Mouse (Mus musculus) stomach, postnatal 0 days (tissue): Measurements from ENCODE around the gene Rell1.

ENCODE experiments used
- CTCF ChIP-seq: IDR thresholded peaks from 2 replicates; pipeline ENCODE4 v1.5.1; 2016; ENCODE audit warnings: antibody characterized with exemption, low read depth, mild to moderate bottlenecking, moderate library complexity
- EP300 ChIP-seq: optimal IDR thresholded peaks from 2 replicates; pipeline ENCODE3; 2016; ENCODE audit warnings: antibody characterized with exemption

DNA sequence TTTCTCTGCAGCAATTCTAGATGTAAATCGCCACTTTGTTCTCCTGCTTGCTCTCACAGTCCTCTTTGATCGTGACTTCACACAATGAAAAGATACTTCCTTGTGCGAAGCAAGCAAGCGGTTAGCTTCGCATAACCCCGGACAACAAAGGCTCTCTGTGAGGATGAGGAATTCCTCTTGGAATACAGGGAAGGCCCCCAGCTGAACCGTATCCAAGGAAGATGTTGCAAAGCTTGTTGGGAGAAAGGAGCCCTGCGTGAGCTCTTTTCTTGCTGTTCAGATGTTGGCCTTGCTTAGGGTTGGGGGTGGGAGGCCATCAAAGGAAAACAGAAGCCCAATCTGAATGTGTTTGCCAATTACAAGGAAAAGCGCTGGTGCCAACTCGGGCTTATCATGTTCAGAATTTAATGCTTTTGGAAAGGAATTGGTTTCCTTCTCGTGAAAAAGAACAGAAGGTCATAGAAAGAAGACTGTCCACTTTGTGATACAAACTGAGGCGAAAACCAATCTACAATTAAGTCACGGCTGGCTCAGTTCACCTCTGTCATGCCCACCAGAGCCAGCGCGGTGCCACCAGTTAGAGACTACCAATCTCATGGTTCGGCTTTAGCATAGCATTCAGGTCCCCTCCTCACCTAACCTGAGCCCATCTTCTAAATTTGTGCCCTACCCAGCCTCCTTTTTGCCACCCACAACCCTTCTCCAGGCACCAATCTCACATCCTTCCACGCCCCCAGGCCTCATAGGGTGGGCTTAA, 96.3 kb downstream of the Rell1 start:
- no peak for TF ChIP-seq CTCF
- TF ChIP-seq EP300, result no peak
